Mouse (Mus musculus): ENCODE data around the gene Sys1.
A peak's percentile ranks its signal among the peaks of the same experiment; 100 is the strongest.

The Sys1 gene

DNA sequence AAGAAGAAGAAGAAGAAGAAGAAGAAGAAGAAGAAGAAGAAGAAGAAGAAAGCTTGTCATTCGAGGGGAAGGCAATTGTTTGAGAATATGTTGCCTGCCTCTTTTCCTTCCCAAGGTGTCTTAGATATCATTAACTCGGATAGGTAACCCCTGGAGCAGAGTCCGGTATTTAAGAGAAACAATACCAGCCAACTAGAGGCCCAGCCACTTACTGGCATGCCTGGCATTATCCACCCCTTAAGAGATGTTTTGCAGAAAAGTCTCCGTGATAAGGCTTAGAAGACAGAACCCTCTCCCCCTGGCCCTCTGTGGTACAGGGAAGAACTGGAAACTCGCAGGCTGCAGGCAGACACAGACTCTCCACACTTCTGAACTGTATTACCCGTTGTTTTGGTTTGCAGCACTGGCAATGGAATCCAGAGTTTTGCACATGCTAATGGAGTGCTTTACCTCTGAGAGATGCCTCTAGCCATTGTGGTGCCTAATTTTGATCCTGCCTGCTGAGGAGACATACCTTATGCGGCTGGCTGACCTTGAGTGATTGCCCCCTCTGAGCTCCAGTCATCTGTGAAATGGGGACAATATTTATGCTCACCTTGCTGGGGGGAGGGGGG, 2.8 kb upstream of the Sys1 start:
- DNase-seq: no peak

GRCm38 (mm10) chr2:164454846-164455245, 1.9 kb upstream of the Sys1 start:
- no peak for DNase-seq

GRCm38 (mm10) chr2:164455421-164456190, 1.2 kb upstream of the Sys1 start:
- DNase-seq: no peak

GRCm38 (mm10) chr2:164456413-164456812, 351 bp upstream of the Sys1 start:
- DNase-seq: no peak

DNA sequence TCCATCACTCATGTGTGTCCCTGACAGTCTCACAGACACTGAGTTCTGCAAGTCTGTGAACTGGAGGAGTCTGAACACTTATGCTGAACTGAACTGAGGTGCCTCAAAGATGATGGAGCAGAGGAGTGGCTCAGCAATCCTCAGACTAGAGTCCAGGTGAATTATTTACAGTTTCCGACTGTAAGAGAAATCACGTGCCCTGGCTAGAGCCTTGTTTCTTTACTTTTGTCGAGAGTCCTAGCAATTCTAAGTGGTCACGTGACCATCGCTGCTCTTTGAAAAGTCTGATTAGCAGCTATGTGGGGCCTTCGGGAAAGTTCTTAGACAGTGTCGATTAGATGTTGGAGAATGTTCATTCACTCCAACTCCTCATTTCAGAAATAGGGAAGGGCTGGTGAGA, 1.2 kb downstream of the Sys1 start:
- DNase-seq: no peak

GRCm38 (mm10) chr2:164458535-164458934, 1.8 kb downstream of the Sys1 start:
- no peak for DNase-seq

- DNase-seq: peak; percentile 96
These were observed 4.2 kb downstream of the Sys1 start, which contains the start of gene Gm20458 for GRCm38 (mm10) chr2:164460745-164461551. Gene Gm20458 (plus strand): TSS chr2:164460967.

DNA sequence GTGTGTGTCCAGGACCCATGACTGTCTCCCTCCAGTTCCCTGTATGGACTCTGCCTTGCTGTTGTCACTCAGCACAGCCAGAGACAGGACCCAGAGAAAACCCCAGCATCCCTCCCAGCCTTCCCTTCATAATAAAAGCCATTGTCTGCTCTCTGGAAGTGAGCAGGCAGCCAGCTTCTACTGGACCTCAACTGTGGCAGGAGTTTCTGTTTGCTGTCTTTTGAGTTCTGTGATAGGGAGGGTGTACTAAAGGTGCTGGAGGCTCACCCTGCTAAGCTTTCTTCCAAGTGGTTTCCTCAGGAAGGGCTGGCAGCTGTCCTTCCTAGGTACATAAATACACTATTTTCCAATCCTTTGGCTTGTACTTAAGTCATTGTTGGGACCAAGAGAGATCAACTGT, 8.4 kb downstream of the Sys1 start:
- no peak for DNase-seq

DNA sequence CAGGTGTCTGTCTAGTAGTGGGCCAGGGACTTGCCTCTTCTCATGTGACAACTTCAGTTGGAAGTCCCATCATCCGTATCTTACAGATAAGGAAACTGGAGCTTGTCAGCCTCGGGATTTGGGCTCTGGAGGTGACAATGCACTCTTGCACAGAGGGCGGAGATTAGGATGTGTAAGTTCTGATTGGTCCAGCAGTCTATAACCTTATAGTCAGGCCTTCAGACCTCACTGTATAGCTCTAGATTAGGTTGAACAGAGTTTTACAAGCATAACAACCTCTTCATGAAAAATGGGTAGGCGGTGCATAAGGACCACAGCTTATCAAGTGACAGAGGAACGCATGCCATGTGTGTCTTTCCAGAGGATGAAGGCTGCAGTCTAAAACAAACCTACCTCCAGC, 10.0 kb downstream of the Sys1 start:
- no peak for DNase-seq

- no peak for DNase-seq
These were observed 13.5 kb downstream of the Sys1 start for GRCm38 (mm10) chr2:164470254-164470653.

DNA sequence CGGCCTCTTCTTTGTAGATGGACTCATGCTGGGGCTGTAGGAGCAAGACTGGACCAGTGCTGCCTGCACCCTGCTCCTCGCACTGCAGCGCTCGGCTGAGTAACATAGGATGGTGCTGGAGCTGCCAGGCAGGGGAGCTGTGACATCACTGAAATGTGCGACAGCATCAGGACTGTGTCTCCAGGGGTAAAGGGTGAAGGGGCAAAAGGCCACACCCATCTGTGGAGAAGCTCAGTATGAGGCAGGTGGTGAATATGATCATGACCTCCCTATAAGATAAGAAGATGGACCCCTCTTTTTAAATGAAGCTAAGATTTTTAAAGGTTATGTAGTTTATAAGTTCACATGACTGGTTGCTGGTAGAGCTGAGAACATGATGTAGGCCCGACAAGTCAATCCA, 16.9 kb downstream of the Sys1 start, which contains the start of gene Trp53tg5:
Trp53tg5 (minus strand) TSS at position 101 of the 400 bp plus-strand sequence.
- DNase-seq: no peak

DNA sequence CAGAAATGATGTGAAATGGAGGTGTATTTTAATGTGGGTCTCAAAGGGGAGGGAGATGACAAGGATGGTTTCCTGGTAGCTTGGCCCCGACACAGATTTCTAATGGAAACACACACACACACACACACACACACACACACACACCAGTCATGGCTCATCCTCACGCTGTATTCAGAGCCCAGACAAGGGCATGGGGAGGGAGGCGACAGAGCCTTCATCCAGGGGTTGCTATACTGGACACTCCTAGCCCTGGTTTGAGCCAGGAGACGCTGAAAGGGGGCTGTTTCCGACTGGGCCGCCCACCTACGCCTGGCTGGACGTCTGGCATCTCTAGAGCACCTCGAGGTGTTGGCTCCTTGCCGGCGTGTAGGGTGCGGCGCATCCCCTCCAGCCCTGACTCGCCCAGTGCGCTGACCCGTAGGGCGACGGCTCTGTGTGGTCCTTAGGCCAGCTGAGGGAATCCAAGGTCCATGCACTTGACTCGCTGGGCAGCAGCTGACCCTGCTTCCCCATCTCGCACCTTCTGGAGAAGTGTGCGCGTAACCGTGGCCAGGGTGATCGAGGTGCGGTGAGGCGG, 29.0 kb downstream of the Sys1 start, which contains the start of gene Dbndd2:
Dbndd2 (plus strand) TSS at position 426 of the 577 bp plus-strand sequence.
- DNase-seq: no peak

DNA sequence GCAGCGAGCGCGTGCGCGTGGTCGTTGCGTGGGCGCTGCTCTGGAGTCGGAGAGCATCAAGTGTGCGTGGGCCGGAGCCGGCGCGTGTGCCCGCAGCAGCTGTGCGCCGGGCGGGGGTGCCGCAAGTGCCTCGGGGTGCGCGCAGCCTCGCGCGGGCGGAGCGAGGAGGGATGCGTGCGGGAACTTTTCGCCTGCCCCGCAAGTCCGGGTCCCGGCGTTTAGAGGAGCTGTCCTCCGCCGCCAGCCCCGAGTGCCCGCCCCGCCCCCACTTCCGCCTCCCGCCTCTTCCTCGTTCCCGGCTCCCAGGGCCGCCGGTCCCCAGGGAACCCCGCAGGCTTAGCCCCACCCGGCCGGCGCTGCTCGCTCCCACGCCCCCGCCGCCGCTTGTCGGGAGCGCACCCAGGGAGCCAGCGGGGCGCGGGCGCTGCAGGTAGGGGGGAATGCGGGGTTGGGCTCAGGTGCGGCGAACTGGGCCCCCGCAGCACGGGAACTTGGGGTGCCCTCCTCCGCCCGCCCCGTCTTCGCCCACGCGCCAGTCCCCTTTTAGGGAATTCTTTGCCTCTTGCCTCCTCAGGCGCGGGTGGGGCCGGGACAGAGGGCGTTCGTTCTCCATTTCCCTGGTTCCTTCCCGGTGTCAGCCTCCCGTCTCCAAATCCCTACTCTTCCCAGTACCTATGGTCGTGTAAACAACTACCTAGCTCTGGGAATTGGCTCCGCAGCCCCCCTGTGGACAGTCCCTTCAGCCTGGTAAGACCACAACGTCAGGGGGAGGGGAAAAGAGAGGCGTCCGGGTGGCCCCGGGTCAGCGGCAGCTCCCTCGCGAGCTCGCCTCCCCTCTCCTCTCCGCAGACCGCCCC, 29.7 kb downstream of the Sys1 start:
- DNase-seq: peak; percentile 73

DNA sequence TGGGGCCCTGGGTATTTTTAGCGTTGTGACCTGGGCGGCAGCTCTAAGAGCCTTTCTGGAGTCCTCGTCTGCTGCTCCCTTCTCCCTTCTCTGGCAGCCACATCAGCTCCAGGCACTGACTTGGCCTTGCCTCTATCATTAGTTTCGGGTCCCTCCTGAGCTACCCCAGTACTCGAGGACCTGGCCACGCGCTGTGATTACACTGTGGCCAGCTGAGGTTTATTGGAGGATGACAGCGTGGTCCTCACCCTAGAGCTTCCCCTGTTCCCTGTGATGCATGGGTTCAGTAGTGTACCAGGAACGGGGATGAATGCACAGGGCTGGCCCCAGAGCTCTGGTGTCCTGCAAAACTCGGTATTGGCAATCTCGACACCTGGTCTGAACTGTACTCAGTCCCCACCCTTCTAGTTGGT, 30.4 kb downstream of the Sys1 start:
- DNase-seq: no peak

DNA sequence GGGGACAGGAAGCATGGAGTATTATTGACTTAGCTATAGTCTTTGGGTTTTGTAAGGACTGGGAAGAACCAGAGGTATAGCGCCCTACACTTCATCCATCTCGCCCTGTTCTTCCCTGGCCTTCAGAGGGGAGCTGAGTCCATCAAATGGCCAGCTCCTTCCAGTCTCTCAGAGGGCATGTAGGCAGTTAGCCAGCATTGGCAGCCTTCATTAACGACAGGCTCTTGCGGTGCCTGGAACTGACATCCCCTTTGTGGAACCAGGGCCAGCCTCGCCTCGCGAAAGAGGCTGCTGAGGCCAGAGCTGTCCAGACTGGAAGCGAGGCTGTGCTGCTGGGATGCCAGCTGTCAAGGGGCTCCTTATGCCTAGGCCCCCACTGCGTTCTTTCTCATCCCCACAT, 31.0 kb downstream of the Sys1 start:
- peak; percentile 68 for DNase-seq

DNA sequence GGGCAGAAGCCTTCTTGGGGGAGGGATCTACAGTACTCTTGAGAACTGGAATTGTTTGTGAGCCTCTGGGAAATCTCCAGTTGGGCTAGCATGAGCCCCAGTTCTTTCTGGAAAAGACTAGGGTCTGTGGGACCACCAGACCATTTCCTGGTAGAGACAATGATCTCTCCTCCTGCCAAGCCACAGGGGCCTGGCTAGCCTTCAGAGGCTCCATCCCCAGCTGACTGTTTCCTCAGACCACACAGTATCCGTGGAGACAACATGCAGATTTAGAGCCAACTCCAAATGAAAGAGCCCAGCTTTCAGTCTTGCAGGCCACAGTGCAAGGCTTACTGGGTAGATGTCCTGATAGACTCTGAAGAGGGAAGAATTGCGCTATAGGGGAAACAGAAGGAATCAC, 37.4 kb downstream of the Sys1 start:
- no peak for DNase-seq

GRCm38 (mm10) chr2:164496331-164496730, 39.6 kb downstream of the Sys1 start:
- no peak for DNase-seq

- peak; percentile 87 for DNase-seq
These were observed 40.3 kb downstream of the Sys1 start, which contains the start of gene Pigt for GRCm38 (mm10) chr2:164496847-164497690. Gene Pigt (plus strand): TSS chr2:164497520.

DNA sequence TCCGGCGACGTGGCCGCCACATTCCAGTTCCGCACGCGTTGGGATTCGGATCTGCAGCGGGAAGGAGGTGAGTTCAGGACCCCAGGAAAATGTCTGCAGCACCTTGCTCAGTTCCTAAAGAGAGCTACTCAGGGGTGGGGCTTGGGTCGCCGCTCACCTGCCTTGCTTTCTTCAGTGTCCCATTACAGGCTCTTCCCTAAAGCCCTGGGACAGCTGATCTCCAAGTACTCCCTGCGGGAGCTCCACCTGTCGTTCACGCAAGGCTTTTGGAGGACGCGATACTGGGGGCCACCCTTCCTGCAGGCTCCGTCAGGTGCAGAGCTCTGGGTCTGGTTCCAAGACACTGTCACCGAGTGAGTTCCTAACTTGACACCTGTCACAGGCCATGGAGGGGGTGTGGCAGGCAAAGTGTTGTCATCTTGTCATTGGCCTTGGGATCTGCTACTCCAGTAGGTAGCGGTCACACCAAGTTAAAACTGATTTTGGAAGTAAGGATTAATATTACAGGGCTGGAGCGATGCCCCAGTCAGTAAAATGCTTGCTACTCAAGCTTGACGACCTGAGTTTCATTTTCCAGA, 41.0 kb downstream of the Sys1 start:
- no peak for DNase-seq

GRCm38 (mm10) chr2:164499317-164499716, 42.6 kb downstream of the Sys1 start:
- DNase-seq: no peak

DNA sequence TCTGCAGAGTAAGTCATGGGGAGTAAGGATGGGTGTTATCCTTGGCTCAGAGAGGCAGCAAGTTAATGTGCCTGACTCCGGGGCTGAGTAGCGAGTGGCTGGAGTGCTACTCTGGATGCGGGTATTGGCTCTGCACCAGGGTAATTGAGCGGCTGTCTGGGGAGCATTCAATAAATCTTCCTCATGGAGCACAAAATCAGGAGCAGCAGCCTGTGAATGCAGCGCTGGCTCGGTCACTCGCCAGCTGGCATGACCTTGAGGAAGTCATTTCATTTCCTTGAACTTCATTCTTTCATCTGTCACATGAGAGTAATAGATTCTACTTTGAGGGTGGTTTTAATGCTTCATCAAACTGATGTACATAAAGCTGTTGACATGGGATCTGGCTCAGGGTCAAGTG, 43.7 kb downstream of the Sys1 start:
- DNase-seq: no peak

All from cerebellum, adult 8-10 months (tissue).